Mouse (Mus musculus): ENCODE data around the gene Phlpp1.

Phlpp1 gene

DNA sequence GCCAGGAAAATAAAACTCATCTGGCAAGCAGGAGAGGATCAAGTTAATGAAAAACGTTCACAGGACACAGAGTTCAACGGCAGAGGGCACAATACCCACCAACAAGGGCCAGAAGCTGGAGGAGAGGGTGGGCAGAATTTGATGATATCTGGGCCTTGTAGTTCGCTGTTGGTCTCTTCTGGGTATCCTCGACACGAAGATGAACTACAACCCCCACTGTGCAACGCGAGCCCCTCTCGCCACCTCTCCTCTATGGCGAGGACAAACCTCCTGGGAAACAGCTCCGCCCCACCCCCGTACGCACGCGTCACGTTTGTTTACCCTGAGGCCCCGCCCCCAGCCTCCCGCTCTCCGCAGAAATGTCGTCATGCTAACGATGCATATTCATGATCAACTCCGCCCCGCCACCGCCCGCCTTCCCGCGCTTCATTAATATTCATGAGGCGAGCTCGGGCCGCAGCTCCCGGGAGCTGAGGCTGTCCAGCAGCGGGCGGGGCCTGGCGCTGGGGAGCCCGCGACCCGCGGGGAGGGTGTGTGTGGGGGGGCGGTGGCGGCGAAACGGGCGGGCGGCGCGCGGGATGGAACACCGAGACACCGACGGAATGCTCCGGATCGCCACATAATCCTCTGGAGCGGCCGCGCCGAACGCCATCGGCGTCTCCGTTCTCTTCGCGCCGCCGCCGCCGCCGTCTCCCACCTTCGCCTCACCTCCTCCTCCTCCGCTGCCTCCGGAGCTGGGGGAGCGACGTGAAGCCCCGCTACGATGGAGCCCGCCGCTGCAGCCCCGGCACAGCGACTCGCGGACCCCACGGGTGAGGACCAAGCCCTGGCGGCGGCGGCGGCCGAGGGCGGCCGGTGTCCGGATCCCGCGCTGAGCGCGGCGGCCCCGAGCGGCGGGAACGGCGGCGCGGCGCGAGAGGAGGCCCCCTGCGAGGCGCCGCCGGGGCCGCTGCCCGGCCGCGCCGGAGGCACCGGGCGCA, at the start of gene Phlpp1:
TSS of gene Phlpp1 (plus strand) at position 512 of the 980 bp plus-strand sequence.
- peak; percentile 100 for DNase-seq (ENCODE audit: low read depth, low spot score)

DNA sequence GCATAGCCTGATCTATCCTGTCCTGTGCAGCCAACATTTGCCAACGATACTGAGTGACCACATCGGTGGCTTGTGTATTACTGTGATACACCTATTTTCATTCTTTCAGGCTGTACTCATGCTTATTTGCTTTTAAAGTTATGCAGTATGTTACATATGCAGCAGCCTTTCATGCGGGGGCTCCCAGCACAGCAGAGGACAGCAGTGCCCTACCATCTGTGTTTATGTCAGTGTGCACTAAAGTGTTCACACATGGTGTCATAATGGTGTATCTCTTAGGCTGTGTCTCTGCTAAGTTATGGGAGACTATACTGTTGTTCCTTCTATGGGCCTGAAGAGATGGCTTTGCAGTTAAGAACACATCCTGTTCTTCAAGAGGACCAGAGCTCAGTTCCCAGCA, 45.0 kb upstream of the Phlpp1 start:
- DNase-seq (ENCODE audit: low read depth, low spot score), result peak; percentile 41

DNA sequence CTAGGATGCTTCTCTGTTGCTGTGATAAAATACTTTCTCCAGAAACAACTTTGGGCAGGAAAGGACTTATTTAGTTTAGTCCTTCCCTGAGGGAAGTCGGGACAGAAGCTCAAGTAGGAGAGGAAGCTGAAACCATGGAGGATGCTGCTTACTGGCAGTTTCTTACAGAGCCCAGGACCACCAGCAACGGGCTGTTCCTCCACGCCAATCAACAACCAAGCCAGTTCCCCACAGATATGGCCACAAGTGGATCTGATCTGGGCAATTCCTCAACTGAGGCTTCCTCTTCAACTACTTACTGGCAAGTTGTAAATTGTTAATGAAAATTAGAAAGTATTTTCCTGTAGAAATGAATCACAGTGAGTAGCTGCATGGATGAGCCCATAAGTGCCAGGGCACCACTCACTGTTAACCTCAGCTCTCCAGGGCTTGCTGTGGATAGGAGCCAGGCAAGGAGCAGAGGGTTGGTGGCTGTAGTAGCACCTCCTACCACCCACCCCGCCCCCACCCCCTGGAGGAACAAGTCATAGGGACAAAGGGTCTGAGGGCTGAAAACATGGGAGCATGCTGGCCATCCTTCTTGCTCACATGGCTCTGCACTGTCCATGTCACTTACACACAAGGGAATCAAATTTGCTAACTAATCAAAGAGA, 39.7 kb upstream of the Phlpp1 start:
- no peak for DNase-seq (ENCODE audit: low read depth, low spot score)

GRCm38 (mm10) chr1:106132350-106132700, 39.2 kb upstream of the Phlpp1 start:
- no peak for DNase-seq (ENCODE audit: low read depth, low spot score)

GRCm38 (mm10) chr1:106138691-106139090, 32.9 kb upstream of the Phlpp1 start:
- no peak for DNase-seq (ENCODE audit: low read depth, low spot score)

- no peak for DNase-seq (ENCODE audit: low read depth, low spot score)
These were observed 32.4 kb upstream of the Phlpp1 start for GRCm38 (mm10) chr1:106139137-106139536.

DNA sequence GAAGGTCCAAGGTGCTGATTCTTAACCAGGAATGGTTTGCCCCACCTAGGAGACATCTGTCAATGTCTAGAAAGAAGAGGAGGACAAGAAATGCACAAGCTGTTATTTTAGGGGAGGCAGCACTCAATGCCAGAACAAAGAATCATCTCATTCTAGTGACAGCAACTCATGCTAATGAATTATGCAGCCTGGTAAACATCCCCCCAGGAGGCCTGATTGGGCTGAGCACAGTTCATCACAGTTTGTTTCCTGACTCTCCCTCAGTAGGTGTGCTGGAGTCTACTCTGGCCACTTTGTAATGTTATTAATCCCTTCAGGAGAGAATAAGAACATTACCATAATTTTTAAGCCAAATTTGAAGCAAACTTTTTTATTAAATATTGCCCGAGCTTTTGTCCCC, 29.5 kb upstream of the Phlpp1 start:
- no peak for DNase-seq (ENCODE audit: low read depth, low spot score)

GRCm38 (mm10) chr1:106144534-106144933, 27.0 kb upstream of the Phlpp1 start:
- DNase-seq (ENCODE audit: low read depth, low spot score), result no peak

DNA sequence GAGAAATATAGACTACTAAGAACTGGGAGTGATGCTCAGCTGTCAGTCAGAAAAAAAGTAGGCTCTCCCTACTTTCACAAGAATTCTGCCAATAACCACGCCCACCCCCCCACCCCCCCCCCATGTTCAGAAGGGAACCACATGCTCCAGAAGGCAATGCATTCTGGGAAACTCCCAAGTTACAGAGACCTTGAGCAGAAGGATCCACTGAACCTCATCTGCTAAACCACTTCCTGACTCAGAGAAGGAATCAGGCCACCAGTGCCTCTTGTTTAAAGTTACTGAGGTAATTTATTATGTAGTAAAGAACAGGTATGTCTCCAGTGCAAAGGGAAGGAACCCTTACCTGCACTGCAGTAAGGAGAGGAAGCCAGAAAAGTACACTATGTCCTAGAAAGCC, 26.5 kb upstream of the Phlpp1 start:
- no peak for DNase-seq (ENCODE audit: low read depth, low spot score)

DNA sequence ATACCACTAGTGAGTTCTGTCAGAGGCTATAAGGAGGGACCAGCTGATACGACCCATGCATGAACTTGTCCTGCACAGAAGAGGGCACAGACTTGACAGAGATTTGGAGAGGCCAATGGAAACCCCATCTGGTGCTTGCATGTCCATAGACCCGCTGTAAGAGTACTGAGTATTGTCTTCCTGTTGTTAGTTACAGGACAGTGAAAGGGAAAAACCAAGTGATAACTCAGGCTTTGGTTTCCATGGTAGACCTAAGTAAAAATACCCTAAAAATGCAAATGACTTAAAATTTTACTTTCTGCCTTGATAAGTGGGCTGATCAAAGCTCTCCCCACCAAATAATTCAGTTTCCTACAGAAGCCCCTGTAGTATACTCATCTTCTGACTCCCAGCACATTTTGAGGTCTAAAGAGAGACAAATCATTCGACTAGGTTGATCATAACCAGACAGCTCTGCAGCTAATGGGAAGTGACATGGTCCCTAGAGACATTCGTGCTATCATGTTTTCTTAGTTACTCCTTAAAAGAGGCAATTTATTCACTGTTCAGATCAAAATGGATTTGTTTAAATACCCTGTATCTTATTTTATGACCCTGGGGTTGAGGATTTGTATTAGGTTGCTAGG, 25.9 kb upstream of the Phlpp1 start:
- no peak for DNase-seq (ENCODE audit: low read depth, low spot score)

DNA sequence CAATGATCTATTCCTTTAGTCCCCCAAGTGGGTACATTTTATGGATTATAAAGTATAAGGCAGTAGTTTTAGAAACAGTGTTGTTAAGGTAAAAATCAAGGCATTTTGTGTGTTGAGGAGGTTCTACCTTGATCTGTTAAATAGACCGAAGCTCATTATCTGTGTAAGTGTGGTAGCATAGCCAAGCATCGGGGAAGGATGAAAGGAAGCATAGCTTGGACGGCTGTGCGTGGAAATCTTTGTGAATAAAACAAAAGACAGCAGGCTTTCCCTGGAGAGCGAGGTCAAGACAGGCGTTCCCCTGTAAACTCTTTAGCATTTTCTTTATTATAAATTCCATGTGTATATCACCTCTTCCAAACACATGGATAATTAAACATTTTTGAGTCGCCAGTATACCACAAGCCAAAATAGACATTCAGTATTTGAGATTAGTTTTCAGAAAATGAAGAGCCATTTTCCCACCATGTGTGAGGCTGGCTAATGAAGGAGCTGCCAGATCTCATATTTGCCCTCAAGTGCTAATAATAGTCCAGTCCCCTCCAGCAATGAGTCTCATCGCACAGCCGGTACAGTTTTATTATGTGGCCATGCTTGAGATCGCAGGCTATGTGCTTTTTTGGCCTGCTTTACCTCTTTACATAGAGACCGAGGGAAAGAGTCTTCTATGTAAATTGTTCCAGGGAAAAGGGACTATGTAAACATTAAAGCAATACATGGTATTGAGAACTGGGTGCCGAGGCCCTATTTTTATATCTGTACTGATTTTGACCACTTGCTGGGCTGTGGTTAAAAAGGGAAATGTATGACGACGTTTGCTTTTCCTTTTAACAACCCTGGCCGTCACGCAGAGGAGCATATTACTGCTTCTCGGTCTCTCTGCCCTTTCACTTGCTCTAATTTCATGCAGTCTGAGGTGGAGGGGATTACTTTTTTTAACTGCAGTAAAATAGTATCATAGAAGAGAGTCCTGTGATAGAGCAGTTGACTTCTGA, 22.9 kb upstream of the Phlpp1 start:
- no peak for DNase-seq (ENCODE audit: low read depth, low spot score)

DNA sequence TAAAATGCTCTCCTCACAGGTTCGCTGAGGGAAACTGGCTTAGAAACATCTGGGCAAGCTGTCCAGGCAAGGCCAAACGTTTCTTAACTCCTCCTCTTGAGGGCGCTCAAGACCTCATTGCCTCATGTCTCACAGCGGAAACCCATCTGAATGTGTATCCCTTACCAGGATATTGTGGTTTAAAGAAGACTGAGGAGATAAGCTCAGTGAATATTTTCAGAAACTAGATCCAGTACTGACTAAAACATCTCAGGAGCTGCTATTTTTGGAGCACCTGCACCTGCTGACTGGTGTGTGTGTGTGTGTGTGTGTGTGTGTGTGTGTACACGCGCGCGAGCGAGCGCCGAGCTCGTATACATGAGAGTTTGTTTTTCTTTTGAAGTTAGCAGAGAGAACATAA, 19.7 kb upstream of the Phlpp1 start:
- DNase-seq (ENCODE audit: low read depth, low spot score), result no peak

DNA sequence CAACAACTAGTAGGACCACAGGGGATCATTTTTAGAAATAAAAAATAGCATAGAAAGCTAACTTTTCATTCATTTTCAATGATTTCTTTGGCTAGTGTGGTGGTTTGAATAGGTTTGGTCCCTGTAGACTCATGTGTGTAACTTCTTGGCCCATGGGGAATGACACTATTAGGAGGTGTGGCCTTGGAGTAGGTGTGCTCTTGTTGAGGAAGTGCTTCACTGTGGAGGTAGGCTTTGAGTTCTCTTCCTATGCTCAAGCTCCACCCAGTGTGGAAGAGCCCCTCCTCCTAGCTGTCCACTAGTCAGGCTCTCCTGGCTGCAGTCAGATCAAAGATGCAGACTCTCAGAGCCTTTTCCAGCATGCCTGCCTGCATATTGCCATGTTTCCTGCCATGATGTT, 18.8 kb upstream of the Phlpp1 start:
- DNase-seq (ENCODE audit: low read depth, low spot score), result no peak

DNA sequence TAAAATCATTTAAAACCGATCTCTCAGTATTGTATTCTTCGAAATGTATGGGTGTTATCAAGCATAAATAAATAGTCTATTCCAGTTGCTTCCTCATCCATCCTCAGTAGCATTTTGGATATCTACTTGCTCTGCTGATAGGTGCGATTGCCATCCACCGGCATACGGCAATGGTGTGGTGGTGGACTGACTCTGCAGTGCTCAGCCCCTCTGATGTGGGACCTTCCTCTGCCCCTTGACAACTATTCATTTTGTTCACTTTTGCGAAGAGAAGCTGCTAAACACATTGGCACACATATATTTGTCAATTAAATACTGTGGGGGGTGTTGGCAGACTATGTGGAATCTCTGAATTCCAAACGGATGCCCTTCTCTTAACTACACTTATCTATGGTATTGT, 17.0 kb upstream of the Phlpp1 start:
- DNase-seq (ENCODE audit: low read depth, low spot score), result no peak

GRCm38 (mm10) chr1:106155087-106155567, 16.4 kb upstream of the Phlpp1 start:
- DNase-seq (ENCODE audit: low read depth, low spot score), result peak; percentile 83

DNA sequence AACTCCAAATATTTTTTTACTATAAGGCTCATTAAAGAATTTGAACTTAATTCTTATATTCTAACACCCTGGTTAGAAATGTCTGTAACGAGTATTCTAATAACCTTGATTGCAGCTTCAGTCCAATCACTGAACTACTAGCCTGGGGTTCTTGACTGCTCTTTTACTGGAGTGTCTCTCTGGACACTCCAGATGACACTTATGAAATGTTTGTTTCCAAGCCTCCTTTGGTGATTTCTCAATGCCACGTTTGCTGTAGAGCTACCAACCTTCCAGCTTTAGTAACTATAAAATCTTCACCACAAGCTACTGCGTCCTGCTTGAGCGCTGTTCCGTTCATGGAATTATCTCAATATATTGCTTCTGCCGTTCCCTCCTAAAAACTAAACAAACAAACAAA, 15.8 kb upstream of the Phlpp1 start:
- no peak for DNase-seq (ENCODE audit: low read depth, low spot score)

GRCm38 (mm10) chr1:106157961-106158515, 13.5 kb upstream of the Phlpp1 start:
- no peak for DNase-seq (ENCODE audit: low read depth, low spot score)

DNA sequence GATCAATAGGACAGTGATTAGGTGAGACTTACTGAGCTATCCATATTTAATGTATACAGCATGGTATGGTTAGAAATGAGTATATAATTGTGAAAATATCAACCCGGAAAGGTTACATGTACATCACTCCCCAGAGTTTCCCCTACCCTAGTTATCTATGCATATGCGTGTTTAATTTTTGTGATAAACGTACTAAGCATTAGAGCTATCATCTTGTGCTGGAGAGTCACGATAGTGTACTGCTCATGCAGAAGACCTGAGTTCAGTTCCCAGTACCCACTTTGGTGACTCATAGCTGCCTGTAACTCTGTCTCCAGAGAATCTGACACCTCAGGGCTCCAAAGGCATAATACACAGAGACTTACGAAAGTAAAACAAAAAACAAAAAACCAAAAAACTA, 11.9 kb upstream of the Phlpp1 start:
- no peak for DNase-seq (ENCODE audit: low read depth, low spot score)

GRCm38 (mm10) chr1:106160916-106161315, 10.6 kb upstream of the Phlpp1 start:
- DNase-seq (ENCODE audit: low read depth, low spot score), result no peak

DNA sequence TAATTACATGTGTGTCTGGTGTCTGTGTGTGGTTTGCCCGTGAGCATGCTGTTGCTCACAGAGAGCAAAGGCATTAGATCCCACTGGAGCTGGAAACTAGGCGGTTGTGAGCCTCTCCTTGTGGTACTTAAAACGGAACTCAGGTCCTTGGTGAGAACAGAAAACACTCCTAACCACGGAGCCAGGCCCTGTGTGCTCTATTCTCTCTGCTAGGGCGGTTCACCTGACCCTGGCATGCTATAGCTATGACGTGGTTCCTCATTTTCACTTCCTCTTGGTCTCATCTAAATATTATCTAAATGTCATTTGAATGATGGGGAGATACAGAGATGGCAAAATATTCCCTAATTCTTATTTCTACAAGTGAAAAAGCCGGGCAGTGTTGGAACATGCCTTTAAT, 9.0 kb upstream of the Phlpp1 start:
- no peak for DNase-seq (ENCODE audit: low read depth, low spot score)

DNA sequence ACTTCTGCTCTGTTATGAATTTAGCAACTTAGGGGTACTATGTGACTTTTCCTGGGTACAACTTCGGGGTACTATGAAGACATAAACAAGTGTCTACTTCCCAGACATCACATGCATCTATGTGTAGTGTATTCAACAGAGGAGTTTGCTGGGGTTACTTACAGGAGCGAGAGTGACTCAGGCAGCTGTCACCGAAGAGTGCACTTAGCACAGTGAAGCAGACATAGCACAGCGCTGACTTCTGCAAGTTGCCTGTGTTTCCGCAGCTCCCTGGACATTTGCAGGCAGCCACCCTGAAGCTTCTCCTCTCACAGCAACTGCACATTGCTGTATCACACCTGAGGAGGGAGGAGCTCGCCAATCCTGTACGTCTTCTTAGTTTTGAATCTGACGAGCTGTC, 8.2 kb upstream of the Phlpp1 start:
- no peak for DNase-seq (ENCODE audit: low read depth, low spot score)

All from telencephalon, adult 2 months (tissue).